Mouse (Mus musculus) midbrain, postnatal 0 days (tissue): ENCODE measurements around the gene Stk38. TPM values are rescaled to one million over a fixed set of nuclear protein-coding genes. Genes with fewer than 3 reads are reported as not detected.
"Not testable (repeated sequence)": the region's sequence is repeated elsewhere in the genome, so short reads cannot be mapped to it uniquely, and the experiment has no call there.

Experiments
- ATAC-seq: fragments of 200-750 bp; cut with Nextera tagmentation; 2 replicates; pipeline ENCODE4 v1.8.0; 2017; ENCODE audit warnings: moderate number of reproducible peaks, mild to moderate bottlenecking, moderate TSS enrichment, moderate library complexity; ENCODE audit not compliant: low FRiP score
- DNase-seq: peaks from one replicate; pipeline ENCODE4 v3.0.0-alpha.2; 2015; ENCODE audit warnings: low spot score
- H3K27ac ChIP-seq: fragments of 300-500 bp; sonication (generic); 2 replicates; pipeline ENCODE4 v1.5.1; 2014; ENCODE audit warnings: low read depth, mild to moderate bottlenecking, low read length, mixed read lengths
- H3K27me3 ChIP-seq: fragments of 300-500 bp; sonication (generic); 2 replicates; pipeline ENCODE4 v1.6.1; 2014; ENCODE audit warnings: low read length, control low read depth, mixed read lengths; ENCODE audit not compliant: insufficient read depth
- H3K36me3 ChIP-seq: fragments of 300-500 bp; sonication (generic); 2 replicates; pipeline ENCODE4 v1.6.1; 2014; ENCODE audit warnings: low read length, control low read depth, mixed read lengths; ENCODE audit not compliant: insufficient read depth
- H3K4me1 ChIP-seq: fragments of 300-500 bp; sonication (generic); 2 replicates; pipeline ENCODE4 v1.6.1; 2014; ENCODE audit warnings: mild to moderate bottlenecking, control low read depth, antibody characterized with exemption, low read length, mixed read lengths; ENCODE audit not compliant: insufficient read depth
- H3K4me2 ChIP-seq: fragments of 300-500 bp; sonication (generic); 2 replicates; pipeline ENCODE4 v1.6.1; 2014; ENCODE audit warnings: low read depth, mild to moderate bottlenecking, low read length, mixed read lengths; ENCODE audit not compliant: poor library complexity, severe bottlenecking
- H3K4me3 ChIP-seq: fragments of 300-500 bp; sonication (generic); 2 replicates; pipeline ENCODE4 v1.5.1; 2014; ENCODE audit warnings: low read depth, mild to moderate bottlenecking, low read length, moderate library complexity
- H3K9ac ChIP-seq: fragments of 300-500 bp; sonication (generic); replicated peaks from 2 replicates; pipeline ENCODE4 v1.6.1; 2014; ENCODE audit warnings: mild to moderate bottlenecking, low read length, moderate library complexity, mixed read lengths; ENCODE audit not compliant: poor library complexity, severe bottlenecking
- H3K9me3 ChIP-seq: fragments of 300-500 bp; sonication (generic); 2 replicates; pipeline ENCODE4 v1.6.1; 2016; ENCODE audit warnings: low read length, control low read depth
- CTCF ChIP-seq: IDR thresholded peaks from 2 replicates; pipeline ENCODE4 v1.5.1; 2016; ENCODE audit warnings: antibody characterized with exemption, mild to moderate bottlenecking
- WGBS: fragments of 180-500 bp; shearing (Covaris S2); extraction: QIAGEN DNeasy Blood & Tissue Kit; methylation state at CpG from one replicate; pipeline ENCODE4 v1.1.7; 2014; 5-methylcytosine and 5-hydroxymethylcytosine counted together
- polyA plus RNA-seq: library from polyadenylated mRNA; unstranded; fragments of >200 nt; fragmentation: Nextera tagmentation; extraction: Ambion mirVana; gene quantifications from 2 replicates; pipeline ENCODE4 v1.2.1, GENCODE M21; 2015
- total RNA-seq: library from RNA; depleted of rRNA; stranded (reverse); fragments of >200 nt; gene quantifications from 2 replicates; pipeline ENCODE4 v1.2.3, GENCODE M21; 2014

Gene Stk38
- total and polyA plus RNA-seq, 2 experiments from 2014 or later = 44.2 to 47.9 TPM

DNA sequence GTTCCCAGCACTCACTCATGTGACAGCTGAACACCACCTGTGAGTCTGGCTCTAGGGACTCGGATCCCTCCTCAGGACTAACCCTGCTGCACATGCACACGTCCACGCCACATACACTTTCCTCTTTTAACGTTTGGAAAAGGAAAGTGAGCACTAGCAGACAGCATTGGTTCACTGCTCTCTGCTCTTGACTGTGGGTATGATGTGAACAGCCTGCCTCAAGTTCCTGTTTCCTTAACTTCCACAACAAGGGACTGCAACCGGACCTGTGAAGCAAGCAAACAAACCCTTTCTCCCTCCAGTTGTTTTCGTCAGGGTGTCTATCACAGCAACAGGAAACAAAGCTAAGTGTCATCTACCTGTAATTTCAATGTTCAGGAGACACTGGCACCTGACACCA, 7.3 kb downstream of the Stk38 start:
- DNase-seq = no peak
- no peak for TF ChIP-seq CTCF
- Histone ChIP-seq H3K4me3 (no peak overlapping the region), H3K4me1 (peaks cover 2% of the 10 kb centered on the region; the same call in 1 of the 2 replicates), H3K36me3 (peaks cover 22% of the 10 kb centered on the region), H3K27me3 (no peaks in the 10 kb centered on the region), H3K9me3 (no peaks in the 10 kb centered on the region), H3K9ac (no peak overlapping the region), H3K4me2 (no peak overlapping the region), H3K27ac (no peak overlapping the region)
- ATAC-seq = no peak
- WGBS = 92% methylated on average over 6 of the region's 6 CpGs

DNA sequence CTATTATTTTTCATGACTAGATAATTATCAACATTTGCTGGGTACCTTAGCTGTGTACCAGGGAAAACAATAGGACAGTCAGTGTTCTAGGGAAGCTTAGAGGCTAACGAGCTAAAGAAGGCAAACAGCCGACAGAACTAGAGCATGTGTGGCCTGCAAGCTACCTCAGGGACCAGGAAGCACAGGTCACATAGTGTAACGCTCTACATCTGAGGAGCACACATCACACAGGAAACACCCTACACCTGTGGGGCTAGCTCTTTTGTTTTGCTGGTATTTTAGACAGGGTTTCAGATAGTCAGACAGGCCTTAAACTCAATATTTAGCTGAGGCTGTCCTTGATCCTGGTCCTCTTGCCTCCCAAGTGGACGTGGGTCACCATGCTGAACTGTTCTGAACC, 13.2 kb downstream of the Stk38 start:
- Histone ChIP-seq H3K27ac (no peak overlapping the region), H3K27me3 (no peaks in the 10 kb centered on the region), H3K9me3 (no peaks in the 10 kb centered on the region), H3K4me3 (no peak overlapping the region), H3K4me1 (no peaks in the 10 kb centered on the region), H3K9ac (no peak overlapping the region), H3K4me2 (no peak overlapping the region), H3K36me3 (peaks cover 30% of the 10 kb centered on the region)
- DNase-seq (no peak), ATAC-seq (no peak)
- no peak for TF ChIP-seq CTCF
- 88% methylated on average over 4 of the region's 4 CpGs for WGBS

DNA sequence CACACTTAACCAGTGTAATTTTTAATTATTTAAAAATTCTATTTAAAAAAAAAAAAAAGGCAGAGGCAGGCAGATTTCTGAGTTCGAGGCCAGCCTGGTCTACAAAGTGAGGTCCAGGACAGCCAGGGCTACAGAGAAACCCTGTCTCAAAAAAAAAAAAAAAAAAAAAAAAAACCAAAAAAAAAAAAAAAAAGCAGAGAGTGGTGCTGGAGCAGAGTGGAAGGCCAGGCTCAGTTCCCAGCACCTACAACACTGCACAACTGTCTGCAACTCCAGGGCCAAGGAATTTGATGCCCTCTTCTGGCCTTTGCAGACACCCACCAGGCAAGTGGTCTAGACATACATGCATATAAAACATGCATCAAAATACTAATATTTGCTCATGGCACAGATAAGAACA, 14.8 kb downstream of the Stk38 start:
- H3K4me2 ChIP-seq, H3K27me3 ChIP-seq, H3K9me3 ChIP-seq, H3K4me3 ChIP-seq, ATAC-seq, H3K27ac ChIP-seq, DNase-seq, H3K4me1 ChIP-seq, H3K9ac ChIP-seq: not testable (repeated sequence)
- WGBS = 94% methylated on average over 1 of the region's 1 CpGs
- peaks cover 25% of the 10 kb centered on the region for H3K36me3 ChIP-seq

DNA sequence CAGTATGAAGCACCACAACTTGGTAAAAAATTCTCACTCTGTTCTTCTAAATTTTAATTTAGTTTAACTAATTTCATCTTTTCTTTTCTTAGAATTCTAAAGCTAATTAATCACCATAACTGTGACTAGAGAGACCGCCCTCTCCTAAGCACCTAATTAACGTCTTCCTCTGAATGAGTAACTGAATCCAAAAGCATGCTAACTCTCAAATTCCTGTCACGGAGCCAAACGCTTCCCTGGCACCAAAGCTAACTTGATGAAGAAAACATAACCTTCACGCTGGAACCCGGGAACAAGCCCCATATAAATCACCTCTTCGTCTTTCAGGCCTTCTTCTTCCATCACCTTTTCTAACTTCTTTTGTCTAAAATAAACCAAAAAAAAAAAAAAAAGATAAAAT, 15.7 kb downstream of the Stk38 start:
- DNase-seq (peak; percentile 21), ATAC-seq (no peak)
- H3K27ac ChIP-seq = no peak overlapping the region
- peaks cover 28% of the 10 kb centered on the region for H3K36me3 ChIP-seq
- H3K9ac ChIP-seq = no peak overlapping the region
- H3K4me1 ChIP-seq = no peaks in the 10 kb centered on the region
- TF ChIP-seq CTCF = no peak
- 59% methylated on average over 7 of the region's 7 CpGs for WGBS
- H3K9me3 ChIP-seq = no peaks in the 10 kb centered on the region
- H3K4me3 ChIP-seq = no peak overlapping the region
- no peak overlapping the region for H3K4me2 ChIP-seq
- no peaks in the 10 kb centered on the region for H3K27me3 ChIP-seq

DNA sequence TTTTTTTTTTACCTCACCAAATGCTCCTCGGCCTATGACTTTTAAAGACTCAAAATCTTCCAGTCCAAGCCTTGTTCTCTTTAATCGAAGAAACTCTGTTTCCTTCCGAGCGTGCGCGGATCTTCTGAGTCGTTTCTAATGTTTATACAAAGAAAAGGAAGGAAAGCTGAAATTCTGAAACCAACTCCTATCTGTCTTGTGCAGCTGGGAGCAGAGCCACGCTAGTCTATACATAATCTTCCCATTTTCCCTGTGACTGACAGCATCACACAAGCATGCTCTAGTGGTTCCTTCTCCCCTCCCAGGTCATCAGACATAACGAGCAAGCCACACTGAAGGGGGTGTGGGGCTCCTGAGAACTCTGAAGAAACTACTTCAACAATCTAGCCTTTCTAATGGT, 16.5 kb downstream of the Stk38 start:
- Histone ChIP-seq H3K27ac (no peak overlapping the region), H3K9ac (no peak overlapping the region), H3K9me3 (no peaks in the 10 kb centered on the region), H3K27me3 (no peaks in the 10 kb centered on the region), H3K4me3 (no peak overlapping the region), H3K4me2 (no peak overlapping the region), H3K4me1 (no peaks in the 10 kb centered on the region), H3K36me3 (peaks cover 33% of the 10 kb centered on the region)
- WGBS = 86% methylated on average over 9 of the region's 9 CpGs
- no peak for TF ChIP-seq CTCF
- no peak for DNase-seq
- ATAC-seq = no peak

DNA sequence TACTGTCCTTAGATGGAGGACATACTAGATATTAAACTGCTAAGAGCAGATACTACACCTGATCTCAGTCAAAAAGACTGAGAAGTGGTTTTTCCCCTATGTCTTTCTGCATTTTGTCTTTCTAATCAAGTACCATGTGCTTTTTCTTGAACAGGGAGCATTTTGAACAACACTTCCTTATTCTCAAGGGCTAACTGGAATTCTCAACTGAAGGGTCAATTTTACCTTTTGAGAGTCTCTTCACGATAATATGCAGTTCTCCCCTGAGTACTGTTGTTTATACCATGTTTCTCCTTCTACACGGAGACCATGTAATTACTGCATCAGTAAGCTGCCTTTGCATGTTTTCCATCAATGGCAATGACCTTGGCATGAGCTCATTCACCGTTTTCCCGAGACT, 17.7 kb downstream of the Stk38 start:
- H3K9me3 ChIP-seq = no peaks in the 10 kb centered on the region
- DNase-seq (no peak), ATAC-seq (no peak)
- H3K9ac ChIP-seq = no peak overlapping the region
- no peaks in the 10 kb centered on the region for H3K27me3 ChIP-seq
- H3K4me1 ChIP-seq = no peaks in the 10 kb centered on the region
- no peak for TF ChIP-seq CTCF
- H3K4me2 ChIP-seq = no peak overlapping the region
- H3K4me3 ChIP-seq = no peak overlapping the region
- WGBS = 75% methylated on average over 4 of the region's 4 CpGs
- peaks cover 33% of the 10 kb centered on the region for H3K36me3 ChIP-seq
- no peak overlapping the region for H3K27ac ChIP-seq

DNA sequence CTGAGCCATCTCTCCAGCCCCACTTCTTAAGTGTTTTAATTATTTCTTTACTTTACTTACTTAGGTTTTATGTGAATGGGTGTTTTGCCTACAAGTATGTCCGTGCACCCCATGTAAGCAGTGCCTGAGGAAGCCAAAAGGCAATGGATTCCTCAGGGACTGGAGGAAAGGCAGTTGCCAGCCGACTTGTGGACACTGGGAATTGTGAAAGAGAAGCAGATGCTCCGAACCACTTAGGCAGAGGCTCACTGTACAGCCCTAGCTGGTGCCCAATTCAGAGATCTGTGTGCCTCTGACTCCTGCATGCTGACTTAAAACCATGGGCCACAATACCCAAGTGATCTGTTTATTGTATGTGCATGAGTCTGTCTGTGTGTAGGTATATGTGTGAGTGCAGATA, 18.8 kb downstream of the Stk38 start:
- H3K4me2 ChIP-seq = no peak overlapping the region
- ATAC-seq (no peak), DNase-seq (no peak)
- no peaks in the 10 kb centered on the region for H3K4me1 ChIP-seq
- H3K36me3 ChIP-seq = peaks cover 36% of the 10 kb centered on the region
- no peak overlapping the region for H3K4me3 ChIP-seq
- no peaks in the 10 kb centered on the region for H3K27me3 ChIP-seq
- no peak overlapping the region for H3K9ac ChIP-seq
- no peaks in the 10 kb centered on the region for H3K9me3 ChIP-seq
- 82% methylated on average over 3 of the region's 3 CpGs for WGBS
- no peak overlapping the region for H3K27ac ChIP-seq
- no peak for TF ChIP-seq CTCF
